Mouse (Mus musculus) C2C12 (cell line): ENCODE data around the gene Proca1. TPM values are rescaled to one million over a fixed set of nuclear protein-coding genes. Genes with fewer than 3 reads are reported as not detected.
A peak's percentile ranks its signal among the peaks of the same experiment; 100 is the strongest.

ENCODE experiments used
- H3K27me3 ChIP-seq: one replicate; pipeline ENCODE4 v1.6.1; 2011; ENCODE audit not compliant: control insufficient read depth, insufficient read depth, insufficient read length
- H3K36me3 ChIP-seq: one replicate; pipeline ENCODE4 v1.6.1; 2011; ENCODE audit not compliant: control insufficient read depth, insufficient read depth
- H3K4me3 ChIP-seq: one replicate; pipeline ENCODE4 v1.5.1; 2011; ENCODE audit warnings: mild to moderate bottlenecking, control low read depth; ENCODE audit not compliant: poor library complexity, insufficient read depth, severe bottlenecking
- H3K79me2 ChIP-seq: one replicate; pipeline ENCODE4 v1.6.1; 2011; ENCODE audit not compliant: control insufficient read depth, insufficient read depth
- H3K79me3 ChIP-seq: one replicate; pipeline ENCODE4 v1.6.1; 2011; ENCODE audit warnings: low read depth, control low read depth
- H3ac ChIP-seq: one replicate; pipeline ENCODE3; 2011; ENCODE audit warnings: low read depth; ENCODE audit not compliant: control insufficient read depth, insufficient read length
- CEBPB ChIP-seq: IDR thresholded peaks from one replicate; pipeline ENCODE4 v1.6.1; 2011; ENCODE audit warnings: low read depth, mild to moderate bottlenecking, control low read depth, moderate library complexity
- CTCF ChIP-seq: IDR thresholded peaks from one replicate; pipeline ENCODE4 v1.5.1; 2011; ENCODE audit not compliant: control insufficient read depth, insufficient read depth, insufficient read length
- FOSL1 ChIP-seq: IDR thresholded peaks from one replicate; pipeline ENCODE4 v1.8.0; 2011; ENCODE audit warnings: mild to moderate bottlenecking, low read length; ENCODE audit not compliant: poor library complexity, insufficient read depth, severe bottlenecking
- MAX ChIP-seq: IDR thresholded peaks from one replicate; pipeline ENCODE4 v1.6.1; 2011; ENCODE audit warnings: mild to moderate bottlenecking, control low read depth
- MYOD1 ChIP-seq: IDR thresholded peaks from one replicate; pipeline ENCODE4 v1.6.1; 2011; ENCODE audit warnings: low read depth; ENCODE audit not compliant: control insufficient read depth, insufficient read length
- MYOG ChIP-seq: IDR thresholded peaks from one replicate; pipeline ENCODE4 v1.6.1; 2011; ENCODE audit not compliant: control insufficient read depth, insufficient read length; ENCODE audit errors: extremely low read depth
- USF1 ChIP-seq: IDR thresholded peaks from one replicate; pipeline ENCODE4 v1.6.1; 2011; ENCODE audit warnings: low read depth, mild to moderate bottlenecking, control low read depth, moderate library complexity
- polyA plus RNA-seq: library from polyadenylated mRNA; unstranded; fragments of >200 nt; fragmentation: generic; extraction: Trizol; gene quantifications from one replicate; pipeline ENCODE4 v1.2.1, GENCODE M21; 2012; ENCODE audit warnings: missing spikeins

The Proca1 gene
- polyA plus RNA-seq, 1 experiment, result 0.18 TPM

DNA sequence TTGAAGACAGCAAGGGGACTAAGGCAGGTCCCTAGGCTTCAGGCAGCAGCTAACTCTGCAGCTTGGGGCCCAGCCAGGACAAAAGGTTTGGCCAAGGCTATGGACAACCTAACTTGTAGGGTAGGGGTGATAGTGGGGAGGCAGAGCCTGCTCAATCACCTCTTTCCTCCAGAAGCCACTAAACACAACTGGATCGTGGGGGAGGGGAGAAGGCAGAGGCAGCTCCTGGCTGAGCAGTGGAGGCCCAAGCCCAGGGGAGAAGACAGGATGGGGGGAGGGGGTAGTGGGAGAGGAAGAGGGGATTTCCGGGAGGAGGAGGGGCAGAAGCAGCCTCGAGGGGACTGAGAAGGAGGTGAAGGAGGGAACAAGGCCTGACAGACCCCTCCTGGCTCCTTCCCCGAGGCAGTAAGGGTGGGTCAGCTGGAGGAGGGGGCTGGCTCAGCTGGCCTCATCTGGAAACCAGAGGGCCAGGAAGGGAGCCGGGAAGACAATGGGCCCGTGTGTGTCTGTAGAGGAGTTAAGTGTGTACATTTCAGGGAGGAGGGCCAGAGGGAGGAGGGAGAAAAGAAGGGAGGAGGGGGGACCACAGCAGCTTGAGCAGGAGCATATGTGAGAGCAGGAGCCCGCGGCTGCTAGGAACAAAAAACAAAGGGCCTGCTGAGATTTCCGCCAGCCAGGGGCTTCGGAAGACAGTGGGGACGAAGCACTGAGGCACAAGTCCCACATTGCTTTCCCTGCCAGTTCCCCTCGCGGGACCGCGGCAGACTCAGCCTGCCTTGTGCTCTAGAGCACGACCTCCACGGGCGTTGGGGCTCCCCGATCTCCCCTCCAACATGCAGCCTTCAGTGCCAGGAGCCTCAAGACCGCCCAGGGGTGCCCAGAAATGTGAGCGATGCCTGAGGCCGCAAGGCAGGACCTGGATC, 29.2 kb upstream of the Proca1 start:
- Histone ChIP-seq H3K4me3 (peak overlapping the region; percentile 94), H3K36me3 (peaks cover 42% of the 10 kb centered on the region), H3K27me3 (no peaks in the 10 kb centered on the region), H3ac (peak overlapping the region; percentile 94), H3K79me2 (peaks cover 48% of the 10 kb centered on the region), H3K79me3 (peaks cover 38% of the 10 kb centered on the region)
- TF ChIP-seq CTCF, result no peak
- TF ChIP-seq CEBPB, result no peak
- TF ChIP-seq MYOD1, result no peak
- TF ChIP-seq USF1, result no peak
- no peak for TF ChIP-seq MYOG
- no peak for TF ChIP-seq FOSL1

DNA sequence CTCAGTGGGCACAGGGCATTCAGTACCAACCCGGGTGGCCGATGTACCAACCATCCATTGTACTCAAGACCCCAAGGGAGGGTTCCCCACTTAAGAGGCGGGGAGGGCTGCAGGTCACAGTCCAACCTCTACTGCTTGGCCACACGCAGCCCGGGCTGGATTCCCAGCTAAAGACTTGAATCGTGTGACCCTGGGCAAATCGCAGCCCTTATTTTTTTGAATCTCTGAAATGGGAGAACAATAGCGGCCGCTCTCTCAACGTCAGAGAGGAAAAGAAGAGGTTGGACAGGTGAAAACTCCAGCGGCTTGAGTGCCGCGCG, 28.6 kb upstream of the Proca1 start:
- peaks cover 47% of the 10 kb centered on the region for H3K79me2 ChIP-seq
- peaks cover 38% of the 10 kb centered on the region for H3K79me3 ChIP-seq
- H3K4me3 ChIP-seq, result peak overlapping the region; percentile 94
- TF ChIP-seq USF1, result no peak
- no peak for TF ChIP-seq MAX
- TF ChIP-seq FOSL1, result no peak
- no peak for TF ChIP-seq CTCF
- no peak for TF ChIP-seq MYOG
- TF ChIP-seq CEBPB, result no peak
- no peak for TF ChIP-seq MYOD1
- peak overlapping the region; percentile 94 for H3ac ChIP-seq
- H3K27me3 ChIP-seq, result no peaks in the 10 kb centered on the region
- H3K36me3 ChIP-seq, result peaks cover 37% of the 10 kb centered on the region

DNA sequence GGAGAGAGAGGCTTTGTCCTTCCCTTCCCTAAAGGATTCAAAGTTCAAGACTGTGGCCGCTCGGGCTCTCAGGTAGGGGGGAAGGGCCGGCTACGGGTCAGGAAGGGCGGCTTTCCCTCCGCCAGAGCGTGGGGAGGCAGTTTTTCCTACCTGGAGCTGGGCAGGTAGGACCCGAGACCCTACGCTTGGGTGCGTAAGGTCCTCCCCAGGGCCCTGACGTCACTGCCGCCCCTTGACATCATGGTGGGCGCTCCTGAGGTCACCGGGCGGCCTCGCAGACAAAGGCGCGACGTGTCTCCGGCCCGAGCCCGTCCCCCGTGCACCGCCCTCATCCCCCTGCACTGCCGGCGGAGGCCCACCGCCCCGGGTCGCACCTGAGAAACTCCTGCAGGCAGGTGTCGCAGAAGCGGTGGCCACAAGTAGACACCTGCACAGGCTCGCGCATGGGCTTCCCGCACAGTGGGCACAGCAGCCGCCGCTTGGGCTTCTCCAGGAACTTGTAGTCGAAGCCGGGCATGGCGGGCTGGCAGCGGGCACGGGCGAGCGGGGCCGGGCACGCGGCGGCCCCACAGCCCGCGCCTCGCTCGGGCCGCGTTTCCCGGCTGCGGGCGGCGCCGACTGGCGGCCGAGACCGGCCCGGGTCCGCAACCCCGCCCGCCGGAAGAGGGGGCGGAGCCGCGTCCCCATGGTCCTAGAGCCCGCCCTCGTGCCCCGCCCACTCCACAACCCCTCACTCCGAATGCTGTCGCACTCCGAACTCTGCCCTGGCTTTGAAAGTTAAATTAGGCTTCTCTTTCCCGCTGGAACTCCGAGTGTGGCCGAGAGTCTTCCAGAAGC, 28.1 kb upstream of the Proca1 start, which contains the start of gene Traf4:
Gene Traf4 (minus strand): TSS at position 666 of the 837 bp plus-strand sequence.
- no peaks in the 10 kb centered on the region for H3K27me3 ChIP-seq
- peaks cover 38% of the 10 kb centered on the region for H3K79me3 ChIP-seq
- peak within 1 kb of the TSS; percentile 94 for H3ac ChIP-seq
- peak within 1 kb of the TSS; percentile 94 for H3K4me3 ChIP-seq
- TF ChIP-seq MYOD1, result no peak
- TF ChIP-seq CTCF, result peak; percentile 39
- peak; percentile 10 for TF ChIP-seq MAX
- peaks cover 31% of the 10 kb centered on the region for H3K36me3 ChIP-seq
- H3K79me2 ChIP-seq, result peaks cover 47% of the 10 kb centered on the region

DNA sequence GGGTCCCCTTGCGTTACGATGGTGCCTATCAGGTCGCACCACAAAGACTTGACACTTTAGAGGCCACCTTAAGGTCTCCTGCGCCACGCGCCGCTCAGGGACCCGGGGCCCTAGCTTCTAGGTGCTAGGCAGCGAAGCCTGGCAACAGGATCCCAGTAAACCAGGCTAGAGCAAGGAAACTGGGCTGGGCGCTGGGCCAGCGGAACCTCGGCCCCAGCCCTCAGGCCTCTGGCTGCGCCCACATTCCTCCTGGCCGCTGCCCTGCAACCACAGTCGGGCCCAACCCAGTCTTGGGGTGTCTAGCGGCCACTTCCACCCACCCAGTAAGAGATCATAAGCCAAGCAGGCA, 27.5 kb upstream of the Proca1 start:
- H3K79me2 ChIP-seq, result peaks cover 46% of the 10 kb centered on the region
- no peak for TF ChIP-seq USF1
- TF ChIP-seq MYOG, result no peak
- peak overlapping the region; percentile 73 for H3ac ChIP-seq
- H3K4me3 ChIP-seq, result peak overlapping the region; percentile 94
- H3K79me3 ChIP-seq, result peaks cover 38% of the 10 kb centered on the region
- H3K36me3 ChIP-seq, result peaks cover 25% of the 10 kb centered on the region
- no peaks in the 10 kb centered on the region for H3K27me3 ChIP-seq

DNA sequence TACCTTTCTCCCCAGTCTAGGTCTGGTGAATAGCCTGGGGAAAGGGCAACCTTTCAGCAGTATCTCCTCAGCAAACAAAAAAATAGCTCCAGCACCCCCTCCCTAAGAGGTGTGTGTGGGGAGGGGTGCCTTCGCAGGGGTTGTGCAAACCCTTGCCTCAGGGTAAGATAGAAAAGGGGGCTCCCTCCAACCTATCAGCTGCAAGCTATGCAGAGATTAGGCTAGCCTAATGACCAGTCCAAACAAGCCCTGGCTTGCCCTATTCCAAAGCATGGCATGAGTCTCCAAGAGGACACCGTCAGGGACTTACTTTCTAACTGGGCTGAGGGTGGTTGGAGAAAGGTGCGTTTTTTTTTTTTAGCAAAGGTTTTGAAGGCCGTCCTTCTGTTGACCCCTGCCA, 27.0 kb upstream of the Proca1 start:
- Histone ChIP-seq H3K27me3 (no peaks in the 10 kb centered on the region), H3K79me3 (peaks cover 38% of the 10 kb centered on the region), H3K79me2 (peaks cover 42% of the 10 kb centered on the region), H3K36me3 (peaks cover 21% of the 10 kb centered on the region), H3ac (peak overlapping the region; percentile 73), H3K4me3 (peak overlapping the region; percentile 94)
- no peak for TF ChIP-seq MYOD1
- TF ChIP-seq MAX, result no peak
- TF ChIP-seq FOSL1, result no peak
- no peak for TF ChIP-seq MYOG
- no peak for TF ChIP-seq CEBPB
- TF ChIP-seq USF1, result no peak
- TF ChIP-seq CTCF, result no peak

DNA sequence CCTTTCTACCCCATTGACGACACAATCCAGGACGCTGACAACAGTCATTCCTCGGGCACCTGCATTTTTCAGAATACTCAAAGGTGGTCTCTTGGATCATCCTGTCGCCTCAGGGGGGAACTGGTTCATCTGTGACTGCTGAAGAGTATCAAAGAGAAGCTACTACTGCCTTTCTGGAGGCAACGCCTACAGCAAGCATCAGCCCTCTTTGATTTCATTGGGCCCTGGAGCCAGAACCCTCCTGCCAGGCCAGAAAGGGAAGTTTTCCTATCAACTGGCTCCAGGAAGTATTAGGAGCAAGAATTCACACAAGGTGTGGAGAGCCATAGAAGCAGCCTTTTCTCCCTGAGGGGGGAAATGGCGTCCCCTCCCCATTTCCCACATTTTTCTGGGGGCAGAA, 26.6 kb upstream of the Proca1 start:
- Histone ChIP-seq H3K36me3 (peaks cover 18% of the 10 kb centered on the region), H3K4me3 (no peak overlapping the region), H3K79me2 (peaks cover 37% of the 10 kb centered on the region), H3K79me3 (peaks cover 36% of the 10 kb centered on the region), H3ac (no peak overlapping the region), H3K27me3 (no peaks in the 10 kb centered on the region)
- no peak for TF ChIP-seq CTCF
- TF ChIP-seq CEBPB, result no peak
- no peak for TF ChIP-seq MYOG
- no peak for TF ChIP-seq MYOD1
- no peak for TF ChIP-seq MAX
- TF ChIP-seq USF1, result no peak
- TF ChIP-seq FOSL1, result no peak
